Mouse (Mus musculus) midbrain, postnatal 0 days (tissue): ENCODE results near the gene Lca5. TPM values are rescaled to one million over a fixed set of nuclear protein-coding genes. Genes with fewer than 3 reads are reported as not detected.

Experiments
- ATAC-seq: fragments of 200-750 bp; cut with Nextera tagmentation; 2 replicates; pipeline ENCODE4 v1.8.0; 2017; ENCODE audit warnings: moderate number of reproducible peaks, mild to moderate bottlenecking, moderate TSS enrichment, moderate library complexity; ENCODE audit not compliant: low FRiP score
- DNase-seq: peaks from one replicate; pipeline ENCODE4 v3.0.0-alpha.2; 2015; ENCODE audit warnings: low spot score
- H3K27ac ChIP-seq: fragments of 300-500 bp; sonication (generic); 2 replicates; pipeline ENCODE4 v1.5.1; 2014; ENCODE audit warnings: low read depth, mild to moderate bottlenecking, low read length, mixed read lengths
- H3K27me3 ChIP-seq: fragments of 300-500 bp; sonication (generic); 2 replicates; pipeline ENCODE4 v1.6.1; 2014; ENCODE audit warnings: low read length, control low read depth, mixed read lengths; ENCODE audit not compliant: insufficient read depth
- H3K36me3 ChIP-seq: fragments of 300-500 bp; sonication (generic); 2 replicates; pipeline ENCODE4 v1.6.1; 2014; ENCODE audit warnings: low read length, control low read depth, mixed read lengths; ENCODE audit not compliant: insufficient read depth
- H3K4me1 ChIP-seq: fragments of 300-500 bp; sonication (generic); 2 replicates; pipeline ENCODE4 v1.6.1; 2014; ENCODE audit warnings: mild to moderate bottlenecking, control low read depth, antibody characterized with exemption, low read length, mixed read lengths; ENCODE audit not compliant: insufficient read depth
- H3K4me2 ChIP-seq: fragments of 300-500 bp; sonication (generic); 2 replicates; pipeline ENCODE4 v1.6.1; 2014; ENCODE audit warnings: low read depth, mild to moderate bottlenecking, low read length, mixed read lengths; ENCODE audit not compliant: poor library complexity, severe bottlenecking
- H3K4me3 ChIP-seq: fragments of 300-500 bp; sonication (generic); 2 replicates; pipeline ENCODE4 v1.5.1; 2014; ENCODE audit warnings: low read depth, mild to moderate bottlenecking, low read length, moderate library complexity
- H3K9ac ChIP-seq: fragments of 300-500 bp; sonication (generic); replicated peaks from 2 replicates; pipeline ENCODE4 v1.6.1; 2014; ENCODE audit warnings: mild to moderate bottlenecking, low read length, moderate library complexity, mixed read lengths; ENCODE audit not compliant: poor library complexity, severe bottlenecking
- H3K9me3 ChIP-seq: fragments of 300-500 bp; sonication (generic); 2 replicates; pipeline ENCODE4 v1.6.1; 2016; ENCODE audit warnings: low read length, control low read depth
- CTCF ChIP-seq: IDR thresholded peaks from 2 replicates; pipeline ENCODE4 v1.5.1; 2016; ENCODE audit warnings: antibody characterized with exemption, mild to moderate bottlenecking
- WGBS: fragments of 180-500 bp; shearing (Covaris S2); extraction: QIAGEN DNeasy Blood & Tissue Kit; methylation state at CpG from one replicate; pipeline ENCODE4 v1.1.7; 2014; 5-methylcytosine and 5-hydroxymethylcytosine counted together
- polyA plus RNA-seq: library from polyadenylated mRNA; unstranded; fragments of >200 nt; fragmentation: Nextera tagmentation; extraction: Ambion mirVana; gene quantifications from 2 replicates; pipeline ENCODE4 v1.2.1, GENCODE M21; 2015
- total RNA-seq: library from RNA; depleted of rRNA; stranded (reverse); fragments of >200 nt; gene quantifications from 2 replicates; pipeline ENCODE4 v1.2.3, GENCODE M21; 2014

Lca5 gene
- total and polyA plus RNA-seq, 2 experiments from 2014 or later: 14.5 to 28.6 TPM

- DNase-seq (no peak), ATAC-seq (no peak)
- no peak for TF ChIP-seq CTCF
- Histone ChIP-seq H3K9ac (no peak overlapping the region), H3K4me2 (no peak overlapping the region), H3K27ac (no peak overlapping the region), H3K27me3 (no peaks in the 10 kb centered on the region), H3K9me3 (no peaks in the 10 kb centered on the region), H3K4me1 (no peaks in the 10 kb centered on the region), H3K4me3 (no peak overlapping the region), H3K36me3 (peaks cover 6% of the 10 kb centered on the region; the same call in 1 of the 2 replicates)
- WGBS: 58% methylated on average over 3 of the region's 3 CpGs
Observed at GRCm38 (mm10) chr9:83400783-83401182, 40.1 kb downstream of the Lca5 start.

GRCm38 (mm10) chr9:83399414-83399813 is 41.5 kb downstream of the Lca5 start:
- WGBS: 89% methylated on average over 7 of the region's 7 CpGs
- no peak for TF ChIP-seq CTCF
- H3K4me3 ChIP-seq: no peak overlapping the region
- H3K4me2 ChIP-seq: no peak overlapping the region
- no peaks in the 10 kb centered on the region for H3K9me3 ChIP-seq
- H3K27me3 ChIP-seq: no peaks in the 10 kb centered on the region
- DNase-seq: no peak
- peaks cover 16% of the 10 kb centered on the region; the same call in 1 of the 2 replicates for H3K36me3 ChIP-seq
- H3K4me1 ChIP-seq: no peaks in the 10 kb centered on the region
- H3K9ac ChIP-seq: no peak overlapping the region
- no peak overlapping the region for H3K27ac ChIP-seq
- no peak for ATAC-seq

- no peak for TF ChIP-seq CTCF
- 79% methylated on average over 4 of the region's 6 CpGs for WGBS
- no peak overlapping the region for H3K27ac ChIP-seq
- no peak for DNase-seq
- H3K4me2 ChIP-seq: no peak overlapping the region
- H3K4me3 ChIP-seq: no peak overlapping the region
- no peak for ATAC-seq
- no peaks in the 10 kb centered on the region for H3K9me3 ChIP-seq
- H3K9ac ChIP-seq: no peak overlapping the region
- peaks cover 23% of the 10 kb centered on the region; the same call in 1 of the 2 replicates for H3K36me3 ChIP-seq
- H3K27me3 ChIP-seq: no peaks in the 10 kb centered on the region
- no peaks in the 10 kb centered on the region for H3K4me1 ChIP-seq
Observed at GRCm38 (mm10) chr9:83398260-83398659, 42.7 kb downstream of the Lca5 start.

- DNase-seq: no peak
- Histone ChIP-seq H3K27me3 (no peaks in the 10 kb centered on the region), H3K4me3 (no peak overlapping the region), H3K4me2 (no peak overlapping the region), H3K27ac (no peak overlapping the region), H3K36me3 (peaks cover 23% of the 10 kb centered on the region; the same call in 1 of the 2 replicates), H3K9ac (no peak overlapping the region), H3K4me1 (no peaks in the 10 kb centered on the region), H3K9me3 (no peaks in the 10 kb centered on the region)
- ATAC-seq: no peak
- TF ChIP-seq CTCF: no peak
- WGBS: 95% methylated on average over 15 of the region's 15 CpGs
Observed at GRCm38 (mm10) chr9:83395456-83395855, 45.5 kb downstream of the Lca5 start.

GRCm38 (mm10) chr9:83391996-83392395 is 48.9 kb downstream of the Lca5 start:
- H3K36me3 ChIP-seq: peaks cover 17% of the 10 kb centered on the region; the same call in 1 of the 2 replicates
- DNase-seq: no peak
- no peaks in the 10 kb centered on the region for H3K27me3 ChIP-seq
- H3K9me3 ChIP-seq: no peaks in the 10 kb centered on the region
- H3K27ac ChIP-seq: no peak overlapping the region
- no peak overlapping the region for H3K4me3 ChIP-seq
- no peak for ATAC-seq
- TF ChIP-seq CTCF: no peak
- WGBS: 82% methylated on average over 11 of the region's 11 CpGs
- H3K4me2 ChIP-seq: no peak overlapping the region
- H3K9ac ChIP-seq: no peak overlapping the region
- H3K4me1 ChIP-seq: no peaks in the 10 kb centered on the region; the same call in 1 of the 2 replicates

- H3K9me3 ChIP-seq: no peaks in the 10 kb centered on the region
- 39% methylated on average over 9 of the region's 9 CpGs for WGBS
- no peak for DNase-seq
Observed at GRCm38 (mm10) chr9:83389570-83389969, 51.4 kb downstream of the Lca5 start.

More at GRCm38 (mm10) chr9:83389570-83389969, 51.4 kb downstream of the Lca5 start:
- Histone ChIP-seq H3K4me3 (no peak overlapping the region), H3K27ac (no peak overlapping the region), H3K4me1 (no peaks in the 10 kb centered on the region; the same call in 1 of the 2 replicates), H3K27me3 (no peaks in the 10 kb centered on the region), H3K9ac (no peak overlapping the region), H3K4me2 (no peak overlapping the region), H3K36me3 (peaks cover 8% of the 10 kb centered on the region; the same call in 1 of the 2 replicates)
- no peak for TF ChIP-seq CTCF
- ATAC-seq: no peak
